Mouse (Mus musculus): ENCODE data around the gene Cxcl9.

- no peak for TF ChIP-seq CTCF (IDR thresholded peaks at IDR 0.05; ENCODE audit: low read depth, low read length)
- no peak for TF ChIP-seq POLR2A (IDR thresholded peaks at IDR 0.05; ENCODE audit: extremely low read depth, insufficient read depth, low read length)
Observed at GRCm38 (mm10) chr5:92323264-92323663, 4.6 kb downstream of the Cxcl9 start.
